Mouse (Mus musculus) bone marrow, adult 2 months (tissue): ENCODE measurements around the gene Ndufb8.

Experiments
- CTCF ChIP-seq: fragments of 200-500 bp; IDR thresholded peaks from 2 replicates; pipeline ENCODE4 v1.5.1; 2011; ENCODE audit warnings: low read length, control low read depth; ENCODE audit not compliant: control insufficient read depth, insufficient read depth
- POLR2A ChIP-seq: fragments of 200-500 bp; IDR thresholded peaks from 2 replicates; pipeline ENCODE4 v1.6.1; 2011; ENCODE audit warnings: low read depth, mild to moderate bottlenecking, control low read depth, low read length, borderline replicate concordance; ENCODE audit not compliant: control insufficient read depth

DNA sequence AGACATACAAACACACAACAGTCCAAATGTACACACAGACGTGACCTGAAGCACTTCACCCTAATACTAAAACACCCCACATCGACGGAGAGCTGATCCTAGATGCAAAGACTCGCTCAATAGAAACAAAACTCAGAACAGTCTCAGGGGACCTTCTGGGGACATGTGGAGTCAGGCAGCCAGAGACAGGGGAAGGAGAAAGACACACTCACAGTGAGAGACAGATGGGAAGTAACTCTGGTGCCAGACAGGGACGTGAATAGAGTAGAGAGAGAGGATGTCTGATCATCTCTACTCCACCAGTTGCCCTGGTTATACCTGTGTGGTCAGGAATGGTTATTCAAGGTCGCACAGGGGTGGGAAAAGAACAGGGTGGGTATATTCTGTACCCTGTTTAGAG lies 36.4 kb upstream of the Ndufb8 start:
- no peak for TF ChIP-seq CTCF
- TF ChIP-seq POLR2A: no peak
